Mouse (Mus musculus): ENCODE results near the gene Ppp1r32.
A peak's percentile ranks its signal among the peaks of the same experiment; 100 is the strongest.

Gene Ppp1r32

DNA sequence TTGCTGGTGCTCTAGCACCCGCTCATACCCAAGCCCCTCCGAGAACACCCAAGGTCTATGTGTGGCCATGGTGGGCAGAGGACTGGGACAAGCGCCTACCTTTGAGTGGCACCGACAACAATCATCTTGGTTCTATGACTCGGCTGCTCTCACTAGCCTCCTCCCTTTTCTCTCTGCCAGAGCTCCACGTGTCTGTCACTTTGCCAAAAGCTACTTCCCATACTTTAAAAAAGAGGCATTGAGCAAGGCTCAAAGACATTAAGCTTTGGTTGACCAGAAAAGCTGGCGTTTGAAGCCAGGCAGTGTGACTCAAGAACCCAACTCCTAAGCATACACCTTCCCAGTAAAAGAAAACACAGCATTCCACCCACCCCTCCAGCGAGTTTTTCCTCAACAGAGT is 24.6 kb downstream of the Ppp1r32 start:
- no peak for DNase-seq (ENCODE audit: low spot score)

GRCm38 (mm10) chr19:10457484-10457800 is 25.3 kb downstream of the Ppp1r32 start:
- DNase-seq (ENCODE audit: low spot score), result peak; percentile 91

GRCm38 (mm10) chr19:10456752-10457483 is 25.8 kb downstream of the Ppp1r32 start, which contains the start of gene Lrrc10b:
TSS of gene Lrrc10b (minus strand) at chr19:10457473.
- DNase-seq (ENCODE audit: low spot score), result peak; percentile 52

- no peak for DNase-seq (ENCODE audit: low spot score)
Observed at GRCm38 (mm10) chr19:10455437-10455806, 27.3 kb downstream of the Ppp1r32 start.

GRCm38 (mm10) chr19:10454718-10455436 is 27.9 kb downstream of the Ppp1r32 start:
- DNase-seq (ENCODE audit: low spot score), result no peak

- DNase-seq (ENCODE audit: low spot score), result peak; percentile 46
Observed at GRCm38 (mm10) chr19:10449708-10450107, 33.0 kb downstream of the Ppp1r32 start.

- DNase-seq (ENCODE audit: low spot score), result no peak
Observed at GRCm38 (mm10) chr19:10449190-10449589, 33.5 kb downstream of the Ppp1r32 start.

- no peak for DNase-seq (ENCODE audit: low spot score)
Observed at GRCm38 (mm10) chr19:10448275-10448674, 34.5 kb downstream of the Ppp1r32 start.

DNA sequence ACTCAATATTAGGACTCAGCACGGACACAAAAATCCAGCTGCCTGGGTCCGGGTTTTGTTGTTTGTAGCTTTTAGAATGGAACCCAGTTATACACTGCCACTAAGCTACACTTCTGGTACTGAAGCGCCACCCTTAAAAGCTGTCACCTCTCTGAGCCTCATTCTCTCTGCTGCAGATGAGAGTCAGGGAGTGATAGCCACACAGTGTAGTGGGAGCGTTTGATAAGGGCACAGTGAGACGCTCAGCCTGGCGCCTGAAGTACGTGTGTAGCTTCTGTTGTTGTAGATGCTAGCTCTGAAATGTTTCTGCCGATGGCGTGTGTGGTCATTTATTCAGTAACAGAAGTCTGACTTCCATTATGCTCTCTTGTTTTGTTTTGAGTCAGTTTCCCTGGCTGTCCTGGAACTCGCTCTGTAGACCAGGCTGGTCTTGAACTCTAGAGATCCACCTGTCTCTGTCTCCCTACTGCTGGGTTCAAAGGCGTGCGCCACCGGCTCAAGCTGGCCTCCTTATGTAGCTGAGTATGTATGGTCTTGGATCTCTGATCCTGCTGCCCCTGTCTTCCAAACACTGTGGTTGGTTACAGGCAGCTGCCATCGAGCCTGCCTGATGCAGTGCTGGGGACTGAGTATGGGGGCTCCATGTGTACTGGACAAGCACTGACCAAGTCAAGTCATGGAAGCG is 37.9 kb downstream of the Ppp1r32 start:
- DNase-seq (ENCODE audit: low spot score), result no peak

DNA sequence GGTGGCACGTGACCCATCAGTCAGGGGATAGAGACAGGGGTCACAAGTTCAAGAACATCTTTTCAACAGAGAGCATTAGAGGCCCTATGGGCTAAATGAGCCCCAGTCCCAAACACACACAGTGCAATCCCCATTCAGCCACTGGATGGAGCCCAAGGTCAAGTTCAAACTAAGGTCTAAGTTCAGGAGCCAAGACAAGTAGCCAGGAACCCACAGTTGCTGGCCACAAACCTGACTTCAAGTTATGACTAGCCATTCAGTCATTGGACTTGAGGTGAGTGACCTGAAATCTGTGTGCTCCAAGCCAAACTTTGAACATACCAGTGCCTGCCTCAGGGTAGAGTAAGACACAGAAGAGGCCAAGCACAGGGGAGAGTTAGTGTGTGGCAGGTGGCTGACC is 45.2 kb downstream of the Ppp1r32 start:
- DNase-seq (ENCODE audit: low spot score), result no peak

DNA sequence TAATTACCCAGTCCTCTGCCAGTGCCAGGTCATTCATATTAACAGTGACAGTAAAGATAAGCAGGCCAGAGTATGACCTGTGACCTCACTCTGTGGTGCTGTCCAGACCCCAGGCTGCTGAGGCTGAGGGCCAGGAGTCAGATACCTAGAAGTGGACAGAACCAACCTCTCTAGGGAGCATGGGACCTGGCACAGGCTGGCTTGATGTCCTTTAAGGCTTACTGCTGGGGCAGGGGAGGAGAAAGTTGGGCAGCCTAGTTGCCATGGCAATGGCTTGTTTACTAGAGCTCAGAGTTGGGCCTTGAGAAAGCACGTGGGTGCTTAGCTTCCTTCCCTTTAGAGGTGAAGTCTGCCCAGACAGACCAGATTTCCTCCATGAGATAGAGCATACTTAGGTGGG is 46.0 kb downstream of the Ppp1r32 start:
- no peak for DNase-seq (ENCODE audit: low spot score)

DNA sequence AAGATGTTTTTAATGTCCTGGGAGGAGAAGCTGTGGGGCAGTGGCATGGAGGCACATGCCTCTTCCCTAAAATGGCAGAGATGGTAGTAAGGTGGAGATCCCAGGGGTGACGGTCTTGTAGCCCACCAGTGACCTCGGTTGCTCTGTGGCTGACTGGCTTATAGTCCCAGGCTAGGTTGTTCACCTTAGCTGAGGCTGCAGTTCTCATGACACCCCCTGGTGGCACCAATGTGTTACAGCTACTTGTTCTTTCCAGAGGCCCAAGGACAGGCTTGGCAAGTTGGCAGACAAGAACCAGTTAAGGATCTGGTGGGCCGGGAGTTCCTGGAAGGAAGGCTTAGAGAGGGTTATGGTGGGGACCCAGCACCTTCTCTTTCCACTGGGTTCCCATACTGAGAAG is 46.8 kb downstream of the Ppp1r32 start:
- DNase-seq (ENCODE audit: low spot score), result peak; percentile 44

DNA sequence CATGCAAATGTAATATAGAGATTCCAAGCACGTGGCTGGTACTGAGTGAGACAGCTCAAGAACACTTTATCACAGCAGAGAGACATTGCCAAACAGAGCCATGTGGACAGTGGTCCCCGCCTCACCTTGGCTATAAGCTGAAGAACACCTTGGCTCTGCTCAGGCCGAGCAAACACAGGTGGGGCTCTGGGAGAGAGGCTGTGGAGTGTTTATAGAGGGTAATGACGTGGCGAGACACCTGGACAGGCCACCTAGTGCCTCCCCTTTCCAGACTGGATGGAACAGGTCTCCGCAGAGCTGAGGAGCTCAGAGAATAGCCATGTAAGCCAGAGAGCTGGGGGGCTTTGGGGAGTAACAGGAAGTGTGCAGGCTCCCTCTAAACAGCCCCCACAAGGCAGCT is 47.8 kb downstream of the Ppp1r32 start:
- no peak for DNase-seq (ENCODE audit: low spot score)

- no peak for DNase-seq (ENCODE audit: low spot score)
Observed at GRCm38 (mm10) chr19:10433879-10434540, 48.7 kb downstream of the Ppp1r32 start.

GRCm38 (mm10) chr19:10433225-10433624 is 49.5 kb downstream of the Ppp1r32 start:
- no peak for DNase-seq (ENCODE audit: low spot score)

DNA sequence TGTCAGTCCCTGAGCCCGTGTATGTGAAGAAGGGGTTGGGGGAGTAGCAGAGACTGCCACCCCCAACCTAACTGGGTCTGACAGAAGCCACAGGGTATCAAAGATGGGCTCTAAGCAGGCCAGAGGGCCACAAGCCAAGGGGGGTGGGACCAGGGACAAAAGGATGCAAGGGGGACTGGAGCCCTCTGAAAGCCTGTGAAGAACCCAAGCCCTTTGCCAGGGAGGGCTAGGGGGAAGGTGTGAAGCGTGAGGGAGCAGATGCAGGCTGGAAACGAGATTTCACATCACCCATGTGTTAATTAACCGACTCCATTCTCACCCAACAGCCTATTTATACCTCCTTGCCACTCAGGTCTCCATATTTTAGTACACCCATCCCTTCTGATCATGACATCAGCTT is 50.9 kb downstream of the Ppp1r32 start:
- no peak for DNase-seq (ENCODE audit: low spot score)

GRCm38 (mm10) chr19:10431410-10431809 is 51.3 kb downstream of the Ppp1r32 start:
- DNase-seq (ENCODE audit: low spot score), result no peak

GRCm38 (mm10) chr19:10429371-10429770 is 53.4 kb downstream of the Ppp1r32 start:
- DNase-seq (ENCODE audit: low spot score), result no peak

- no peak for DNase-seq (ENCODE audit: low spot score)
Observed at GRCm38 (mm10) chr19:10427431-10427830, 55.3 kb downstream of the Ppp1r32 start.

- DNase-seq (ENCODE audit: low spot score), result no peak
Observed at GRCm38 (mm10) chr19:10426793-10427192, 55.9 kb downstream of the Ppp1r32 start.

GRCm38 (mm10) chr19:10426312-10426711 is 56.4 kb downstream of the Ppp1r32 start:
- no peak for DNase-seq (ENCODE audit: low spot score)

DNA sequence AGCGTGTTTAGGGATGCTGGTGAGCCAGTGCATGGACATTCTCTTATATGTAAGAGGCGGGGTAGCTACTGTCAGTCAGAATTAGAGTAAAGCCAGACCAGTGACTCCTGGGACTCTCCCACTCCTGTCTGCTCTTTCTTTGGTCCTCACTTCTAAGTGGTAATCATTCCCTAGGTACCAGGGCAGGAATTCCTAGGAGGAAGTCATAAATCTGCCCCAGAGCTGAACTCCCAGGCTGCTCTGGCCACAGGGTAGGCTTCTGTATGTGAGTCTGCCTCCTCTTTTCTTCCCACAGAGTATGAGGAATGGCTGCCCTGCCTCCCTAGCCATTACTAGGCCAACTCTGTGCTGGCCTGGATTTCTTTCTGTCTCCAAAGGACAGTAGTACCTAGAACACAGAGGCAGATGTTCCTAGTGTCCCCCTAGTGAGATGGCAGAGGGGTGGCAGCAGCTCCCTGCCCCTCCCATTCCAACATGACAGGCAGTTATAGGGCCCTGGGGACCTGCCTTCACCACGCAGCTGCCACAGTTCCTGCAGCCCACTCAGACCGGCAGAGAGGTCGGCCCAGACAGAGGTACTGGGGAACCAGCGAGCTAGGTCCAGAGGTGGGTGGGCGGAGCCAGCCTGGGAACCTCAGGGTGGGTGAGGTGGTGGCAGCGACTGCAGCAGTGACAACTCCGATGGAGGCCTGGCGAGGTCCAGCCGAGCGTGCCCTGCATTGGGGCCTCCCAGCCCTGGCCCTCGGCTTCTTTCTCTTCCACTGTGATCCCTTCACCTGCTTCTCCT is 57.1 kb downstream of the Ppp1r32 start:
- peak; percentile 55 for DNase-seq (ENCODE audit: low spot score)
